Mouse (Mus musculus): ENCODE measurements around the gene Spats2. TPM values are rescaled to one million over a fixed set of nuclear protein-coding genes. Genes with fewer than 3 reads are reported as not detected.

The Spats2 gene
- polyA plus RNA-seq, 1 experiment from 2014 or later = 13.9 TPM

DNA sequence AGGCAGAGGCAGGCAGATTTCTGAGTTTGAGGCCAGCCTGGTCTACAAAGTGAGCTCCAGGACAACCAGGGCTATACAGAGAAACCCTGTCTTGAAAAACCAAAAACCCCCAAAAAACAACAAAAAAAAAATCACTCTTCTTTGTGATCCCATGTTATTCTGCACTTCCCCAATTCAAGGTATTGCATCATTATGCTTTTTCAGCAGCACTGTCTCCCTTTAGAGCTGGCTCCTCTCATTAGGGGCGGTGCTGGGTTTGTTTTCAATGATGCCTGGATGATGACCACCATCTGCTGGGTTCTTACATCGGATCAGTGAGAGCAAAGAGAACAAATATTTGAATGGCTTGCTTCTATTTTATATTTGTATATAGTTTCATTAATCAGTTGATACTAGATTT is 3.1 kb upstream of the Spats2 start:
- DNase-seq (ENCODE audit: low spot score) = no peak

GRCm38 (mm10) chr15:99126081-99126815 is 532 bp downstream of the Spats2 start:
- ATAC-seq (ENCODE audit: low FRiP score, low TSS enrichment) (peak; percentile 84), DNase-seq (ENCODE audit: low spot score) (peak; percentile 86)
- peak overlapping the region; percentile 83 for H3K4me2 ChIP-seq (replicated peaks; ENCODE audit: low read depth)
- H3K27me3 ChIP-seq (ENCODE audit: control insufficient read depth, insufficient read depth, low read length) = no peaks in the 10 kb centered on the region
- H3K4me3 ChIP-seq (ENCODE audit: low read depth, low read length) = peak overlapping the region; percentile 83
- no peaks in the 10 kb centered on the region for H3K9me3 ChIP-seq (ENCODE audit: control insufficient read depth, low read length)
- WGBS = under 1% methylated on average over 92 of the region's 115 CpGs
- H3K9ac ChIP-seq (ENCODE audit: low read length) = peak overlapping the region; percentile 93
- no peak for TF ChIP-seq CTCF (IDR thresholded peaks at IDR 0.05; ENCODE audit: low read depth)
- no peak for TF ChIP-seq EP300 (optimal IDR thresholded peaks at IDR 0.05)
- peak overlapping the region; percentile 94 for H3K27ac ChIP-seq (replicated peaks)
- H3K4me1 ChIP-seq (replicated peaks; ENCODE audit: control insufficient read depth, insufficient read depth) = no peaks in the 10 kb centered on the region; the same call in 1 of the 2 replicates
- H3K36me3 ChIP-seq (ENCODE audit: control insufficient read depth, insufficient read depth, low read length) = no peaks in the 10 kb centered on the region

More for the DNA sequence above, 3.1 kb upstream of the Spats2 start:
- Histone ChIP-seq H3K9me3 (ENCODE audit: control insufficient read depth, low read length) (no peaks in the 10 kb centered on the region), H3K4me2 (replicated peaks; ENCODE audit: low read depth) (no peak overlapping the region), H3K4me1 (replicated peaks; ENCODE audit: control insufficient read depth, insufficient read depth) (no peaks in the 10 kb centered on the region; the same call in 1 of the 2 replicates), H3K36me3 (ENCODE audit: control insufficient read depth, insufficient read depth, low read length) (no peaks in the 10 kb centered on the region), H3K27me3 (ENCODE audit: control insufficient read depth, insufficient read depth, low read length) (no peaks in the 10 kb centered on the region), H3K4me3 (ENCODE audit: low read depth, low read length) (no peak overlapping the region), H3K9ac (ENCODE audit: low read length) (no peak overlapping the region), H3K27ac (replicated peaks) (no peak overlapping the region)
- TF ChIP-seq EP300 (optimal IDR thresholded peaks at IDR 0.05) (no peak), CTCF (IDR thresholded peaks at IDR 0.05; ENCODE audit: low read depth) (no peak)
- WGBS = 52% methylated on average over 2 of the region's 2 CpGs
- no peak for ATAC-seq (ENCODE audit: low FRiP score, low TSS enrichment)

DNA sequence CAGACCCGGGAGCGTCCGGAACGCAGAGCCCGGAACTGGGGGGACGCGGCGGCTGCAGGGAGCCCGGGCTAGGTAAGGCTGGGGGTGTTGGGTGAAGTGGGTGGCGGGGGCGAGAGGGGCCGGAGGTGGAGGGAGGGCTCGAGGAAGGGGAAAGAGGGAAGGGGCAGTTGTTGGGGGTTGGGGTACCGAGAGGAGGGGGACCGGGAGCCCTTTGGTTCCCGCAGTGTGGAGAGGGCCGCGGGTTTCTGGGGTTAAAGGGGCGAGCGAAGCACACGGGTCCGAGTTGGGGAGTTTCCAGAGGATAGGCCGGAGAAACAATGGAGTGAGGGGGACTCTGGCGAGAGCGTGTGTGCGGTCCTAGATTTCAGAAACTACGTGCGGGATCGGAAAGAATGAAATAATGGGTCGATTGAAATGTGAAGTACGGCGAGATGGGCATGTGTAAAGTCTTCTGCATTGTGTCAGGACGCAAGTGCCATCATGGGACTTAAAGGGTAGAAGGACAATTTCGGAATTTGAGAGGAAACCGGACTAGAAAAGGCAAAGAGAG is 1.2 kb downstream of the Spats2 start:
- Histone ChIP-seq H3K27me3 (ENCODE audit: control insufficient read depth, insufficient read depth, low read length) (no peaks in the 10 kb centered on the region), H3K36me3 (ENCODE audit: control insufficient read depth, insufficient read depth, low read length) (no peaks in the 10 kb centered on the region), H3K4me1 (replicated peaks; ENCODE audit: control insufficient read depth, insufficient read depth) (no peaks in the 10 kb centered on the region; the same call in 1 of the 2 replicates), H3K4me2 (replicated peaks; ENCODE audit: low read depth) (peak overlapping the region; percentile 83), H3K9ac (ENCODE audit: low read length) (peak overlapping the region; percentile 93), H3K9me3 (ENCODE audit: control insufficient read depth, low read length) (no peaks in the 10 kb centered on the region), H3K27ac (replicated peaks) (peak overlapping the region; percentile 94), H3K4me3 (ENCODE audit: low read depth, low read length) (peak overlapping the region; percentile 83)
- ATAC-seq (ENCODE audit: low FRiP score, low TSS enrichment) (no peak), DNase-seq (ENCODE audit: low spot score) (peak; percentile 36)
- TF ChIP-seq CTCF (IDR thresholded peaks at IDR 0.05; ENCODE audit: low read depth) = no peak
- no peak for TF ChIP-seq EP300 (optimal IDR thresholded peaks at IDR 0.05)
- under 1% methylated on average over 30 of the region's 35 CpGs for WGBS

GRCm38 (mm10) chr15:99127851-99128522 is 2.3 kb downstream of the Spats2 start:
- no peaks in the 10 kb centered on the region for H3K9me3 ChIP-seq (ENCODE audit: control insufficient read depth, low read length)
- no peak overlapping the region for H3K9ac ChIP-seq (ENCODE audit: low read length)
- no peak for TF ChIP-seq EP300 (optimal IDR thresholded peaks at IDR 0.05)
- TF ChIP-seq CTCF (IDR thresholded peaks at IDR 0.05; ENCODE audit: low read depth) = no peak
- peak overlapping the region; percentile 83; the same call in 1 of the 2 replicates for H3K4me2 ChIP-seq (replicated peaks; ENCODE audit: low read depth)
- H3K27ac ChIP-seq (replicated peaks) = no peak overlapping the region
- H3K4me3 ChIP-seq (ENCODE audit: low read depth, low read length) = peak overlapping the region; percentile 83; the same call in 1 of the 2 replicates
- WGBS = 72% methylated on average over 6 of the region's 6 CpGs
- DNase-seq (ENCODE audit: low spot score) (no peak), ATAC-seq (ENCODE audit: low FRiP score, low TSS enrichment) (no peak)
- H3K27me3 ChIP-seq (ENCODE audit: control insufficient read depth, insufficient read depth, low read length) = no peaks in the 10 kb centered on the region
- H3K4me1 ChIP-seq (replicated peaks; ENCODE audit: control insufficient read depth, insufficient read depth) = no peaks in the 10 kb centered on the region; the same call in 1 of the 2 replicates
- no peaks in the 10 kb centered on the region for H3K36me3 ChIP-seq (ENCODE audit: control insufficient read depth, insufficient read depth, low read length)

GRCm38 (mm10) chr15:99129441-99129840 is 3.7 kb downstream of the Spats2 start:
- Histone ChIP-seq H3K9me3 (ENCODE audit: control insufficient read depth, low read length) (no peaks in the 10 kb centered on the region), H3K4me1 (replicated peaks; ENCODE audit: control insufficient read depth, insufficient read depth) (no peaks in the 10 kb centered on the region; the same call in 1 of the 2 replicates), H3K9ac (ENCODE audit: low read length) (0 out of 2 replicates have a peak overlapping the region, but pooled peaks have one; percentile 3), H3K4me2 (replicated peaks; ENCODE audit: low read depth) (no peak overlapping the region), H3K27me3 (ENCODE audit: control insufficient read depth, insufficient read depth, low read length) (no peaks in the 10 kb centered on the region), H3K36me3 (ENCODE audit: control insufficient read depth, insufficient read depth, low read length) (no peaks in the 10 kb centered on the region), H3K27ac (replicated peaks) (no peak overlapping the region), H3K4me3 (ENCODE audit: low read depth, low read length) (no peak overlapping the region)
- DNase-seq (ENCODE audit: low spot score) (no peak), ATAC-seq (ENCODE audit: low FRiP score, low TSS enrichment) (no peak)
- TF ChIP-seq CTCF (IDR thresholded peaks at IDR 0.05; ENCODE audit: low read depth) = no peak
- TF ChIP-seq EP300 (optimal IDR thresholded peaks at IDR 0.05) = no peak
- WGBS = 50% methylated on average over 11 of the region's 11 CpGs
